Mouse (Mus musculus): Measurements from ENCODE around the gene Cmip.

- TF ChIP-seq CTCF (IDR thresholded peaks at IDR 0.05; ENCODE audit: insufficient read depth, low read length) = 0 out of 2 replicates have a peak, but pooled peaks have one; percentile 3
- no peak for TF ChIP-seq POLR2A (IDR thresholded peaks at IDR 0.05; ENCODE audit: borderline replicate concordance, extremely low read depth, low read depth, low read length)
Observed at GRCm38 (mm10) chr8:117282141-117282950, 25.5 kb downstream of the Cmip start.
